Mouse (Mus musculus): Measurements from ENCODE around the gene Ankrd50.

- TF ChIP-seq POLR2A (IDR thresholded peaks at IDR 0.05; ENCODE audit: low read depth, low read length) (no peak), CTCF (IDR thresholded peaks at IDR 0.05; ENCODE audit: borderline replicate concordance, insufficient read depth, low read length) (no peak)
These were observed 7.1 kb upstream of the Ankrd50 start for GRCm38 (mm10) chr3:38491702-38492101.
